Mouse (Mus musculus) megakaryocyte, adult 5-6 weeks (primary cell): ENCODE results near the gene Ets1. TPM values are rescaled to one million over a fixed set of nuclear protein-coding genes. Genes with fewer than 3 reads are reported as not detected.

ENCODE experiments used
- ATAC-seq: 2 replicates; pipeline ENCODE4 v1.8.0; 2016; ENCODE audit warnings: mild to moderate bottlenecking, inconsistent platforms; ENCODE audit not compliant: poor library complexity, severe bottlenecking
- total RNA-seq, 2 experiments: library from RNA; stranded (forward) in 1 of 2; stranded (reverse) in 1 of 2; fragments of 153-499, 151-499 nt in 1 of 2; fragments of 221-1000, 200-1000 nt in 1 of 2; gene quantifications; 2 replicates each; pipeline versions ENCODE4 v1.2.3 to v1.2.4; 2015 to 2017

Ets1 gene
- total RNA-seq, 2 experiments from 2014 or later: 8.6 to 29.5 TPM

GRCm38 (mm10) chr9:32666611-32667517 lies 30.8 kb downstream of the Ets1 start:
- ATAC-seq: no peak

- no peak for ATAC-seq
Observed at GRCm38 (mm10) chr9:32667518-32667908, 31.5 kb downstream of the Ets1 start.

GRCm38 (mm10) chr9:32668075-32668673 lies 32.2 kb downstream of the Ets1 start:
- ATAC-seq: peak; percentile 85

- ATAC-seq: no peak
Observed at GRCm38 (mm10) chr9:32669397-32669796, 33.4 kb downstream of the Ets1 start.

- peak; percentile 45 for ATAC-seq
Observed at GRCm38 (mm10) chr9:32671970-32672859, 36.2 kb downstream of the Ets1 start.

GRCm38 (mm10) chr9:32673923-32674322 lies 37.9 kb downstream of the Ets1 start:
- ATAC-seq: no peak

- no peak for ATAC-seq
Observed at GRCm38 (mm10) chr9:32675671-32676409, 39.8 kb downstream of the Ets1 start.

GRCm38 (mm10) chr9:32676480-32676879 lies 40.5 kb downstream of the Ets1 start:
- ATAC-seq: peak; percentile 32; the same call in 1 of the 2 replicates

- no peak for ATAC-seq
Observed at GRCm38 (mm10) chr9:32677646-32678045, 41.6 kb downstream of the Ets1 start.

- ATAC-seq: no peak
Observed at GRCm38 (mm10) chr9:32678120-32678757, 42.2 kb downstream of the Ets1 start.

GRCm38 (mm10) chr9:32679531-32679930 lies 43.5 kb downstream of the Ets1 start:
- no peak for ATAC-seq

GRCm38 (mm10) chr9:32680201-32680600 lies 44.2 kb downstream of the Ets1 start:
- ATAC-seq: no peak

GRCm38 (mm10) chr9:32685793-32686558 lies 50.0 kb downstream of the Ets1 start:
- peak; percentile 86 for ATAC-seq

GRCm38 (mm10) chr9:32688351-32688750 lies 52.3 kb downstream of the Ets1 start:
- no peak for ATAC-seq

- ATAC-seq: no peak
Observed at GRCm38 (mm10) chr9:32691151-32691925, 55.3 kb downstream of the Ets1 start.

GRCm38 (mm10) chr9:32692944-32693343 lies 56.9 kb downstream of the Ets1 start:
- no peak for ATAC-seq

- no peak for ATAC-seq
Observed at GRCm38 (mm10) chr9:32693411-32693810, 57.4 kb downstream of the Ets1 start.

GRCm38 (mm10) chr9:32694111-32694824 lies 58.2 kb downstream of the Ets1 start:
- no peak for ATAC-seq
